Mouse (Mus musculus): ENCODE data around the gene Tprn. TPM values are rescaled to one million over a fixed set of nuclear protein-coding genes. Genes with fewer than 3 reads are reported as not detected.

Gene Tprn
- polyA plus RNA-seq, 1 experiment = 85.4 TPM

DNA sequence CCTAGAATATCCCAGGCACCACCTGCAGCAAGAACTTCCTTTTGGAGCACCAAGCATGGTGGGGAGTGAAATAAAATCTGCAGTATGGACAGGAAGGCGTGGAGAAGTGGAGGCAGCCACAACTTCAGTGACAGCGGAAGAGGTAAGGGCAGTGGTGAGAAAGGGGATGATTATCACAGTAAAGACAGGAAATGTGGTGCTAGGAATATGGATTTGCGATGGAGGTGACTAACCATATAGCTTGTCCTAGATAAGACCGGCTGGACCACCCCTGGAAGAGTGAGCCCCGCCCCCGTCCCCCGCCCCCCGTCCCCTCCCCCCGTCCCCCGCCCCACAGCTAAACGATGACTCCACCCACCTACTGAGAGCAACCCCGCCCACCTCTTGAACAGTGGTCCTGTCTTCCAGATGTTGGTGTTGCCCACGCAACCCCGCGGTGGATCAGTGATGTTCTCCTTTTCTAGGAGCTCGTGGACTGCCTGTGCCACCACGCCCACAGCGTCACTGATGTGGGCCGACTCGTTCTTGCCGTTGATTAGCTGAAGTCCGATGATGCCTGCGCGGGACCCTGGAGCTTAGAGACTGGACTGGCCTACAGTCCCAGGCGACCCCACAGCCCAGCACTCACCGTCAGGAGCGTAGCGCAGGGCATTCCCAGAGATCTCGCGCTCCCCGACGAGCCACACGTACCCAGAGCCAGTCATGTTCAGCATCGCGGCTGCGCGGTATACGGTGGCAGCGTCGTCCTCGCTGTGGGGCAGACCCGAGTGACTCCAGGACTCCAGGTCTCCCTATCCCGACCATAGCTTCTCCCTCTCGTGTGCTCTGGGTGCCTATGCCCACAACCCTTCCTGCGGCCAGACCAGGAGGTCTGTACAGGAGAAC is 42.5 kb downstream of the Tprn start:
- TF ChIP-seq POLR2A (IDR thresholded peaks at IDR 0.05; ENCODE audit: low read depth, low read length) (no peak), CTCF (conservative IDR thresholded peaks at IDR 0.05; ENCODE audit: insufficient read depth, insufficient read length, low read depth, low read length) (no peak)
- peak overlapping the region; percentile 42; the same call in 1 of the 2 replicates for H3K4me3 ChIP-seq (ENCODE audit: insufficient read depth, low read depth, low read length)
- H3K27me3 ChIP-seq (replicated peaks; ENCODE audit: control insufficient read depth, insufficient read depth, low read length) = no peaks in the 10 kb centered on the region
- H3K27ac ChIP-seq (ENCODE audit: insufficient read depth, low read depth, low read length) = no peak overlapping the region
- no peaks in the 10 kb centered on the region for H3K36me3 ChIP-seq (ENCODE audit: control insufficient read depth, insufficient read depth, low read length)
- H3K4me1 ChIP-seq (ENCODE audit: control insufficient read depth, insufficient read depth, low read length) = no peaks in the 10 kb centered on the region
- WGBS = 2% methylated on average over 45 of the region's 45 CpGs
- DNase-seq = no peak

DNA sequence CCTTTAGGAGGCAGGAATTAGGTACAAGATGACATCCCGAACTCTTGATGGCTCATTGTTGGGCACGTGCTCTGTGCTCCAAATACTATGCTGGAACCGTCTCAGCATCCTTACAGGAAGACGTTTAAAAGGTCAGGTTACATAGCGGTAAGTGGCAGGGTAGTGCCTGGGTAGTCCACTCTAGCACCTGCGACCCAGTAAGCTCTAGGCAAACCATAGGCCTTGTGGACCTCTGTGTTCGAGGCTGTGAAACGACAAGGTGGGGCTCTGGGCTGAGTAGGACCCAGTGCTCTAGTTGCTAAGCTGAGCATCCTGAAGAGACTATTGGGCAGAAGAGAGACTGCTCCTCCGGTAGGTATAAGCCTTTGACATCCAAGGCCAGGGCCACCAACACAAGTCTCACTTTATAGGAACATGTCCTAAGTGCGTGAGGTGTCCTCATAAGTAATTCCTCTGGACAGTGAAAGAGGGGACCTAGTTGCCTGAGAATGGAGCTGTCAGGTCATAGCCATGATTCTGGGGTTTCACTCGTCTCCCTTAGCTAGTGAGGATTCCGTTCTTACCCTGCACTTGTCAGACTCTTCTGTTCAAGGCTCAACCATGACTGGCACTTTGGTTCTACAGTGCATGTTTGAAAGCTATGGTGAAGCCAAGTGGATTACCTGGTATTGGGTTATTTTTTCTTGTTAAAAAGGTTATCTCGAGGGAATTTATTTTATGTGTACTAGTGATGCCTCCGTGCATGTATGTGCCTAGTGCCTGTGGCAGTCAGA is 43.4 kb downstream of the Tprn start:
- H3K4me3 ChIP-seq (ENCODE audit: insufficient read depth, low read depth, low read length) = no peak overlapping the region
- no peak for DNase-seq
- no peaks in the 10 kb centered on the region for H3K4me1 ChIP-seq (ENCODE audit: control insufficient read depth, insufficient read depth, low read length)
- no peaks in the 10 kb centered on the region for H3K27me3 ChIP-seq (replicated peaks; ENCODE audit: control insufficient read depth, insufficient read depth, low read length)
- H3K36me3 ChIP-seq (ENCODE audit: control insufficient read depth, insufficient read depth, low read length) = no peaks in the 10 kb centered on the region
- no peak for TF ChIP-seq POLR2A (IDR thresholded peaks at IDR 0.05; ENCODE audit: low read depth, low read length)
- no peak for TF ChIP-seq CTCF (conservative IDR thresholded peaks at IDR 0.05; ENCODE audit: insufficient read depth, insufficient read length, low read depth, low read length)
- WGBS = 51% methylated on average over 14 of the region's 14 CpGs
- no peak overlapping the region for H3K27ac ChIP-seq (ENCODE audit: insufficient read depth, low read depth, low read length)

DNA sequence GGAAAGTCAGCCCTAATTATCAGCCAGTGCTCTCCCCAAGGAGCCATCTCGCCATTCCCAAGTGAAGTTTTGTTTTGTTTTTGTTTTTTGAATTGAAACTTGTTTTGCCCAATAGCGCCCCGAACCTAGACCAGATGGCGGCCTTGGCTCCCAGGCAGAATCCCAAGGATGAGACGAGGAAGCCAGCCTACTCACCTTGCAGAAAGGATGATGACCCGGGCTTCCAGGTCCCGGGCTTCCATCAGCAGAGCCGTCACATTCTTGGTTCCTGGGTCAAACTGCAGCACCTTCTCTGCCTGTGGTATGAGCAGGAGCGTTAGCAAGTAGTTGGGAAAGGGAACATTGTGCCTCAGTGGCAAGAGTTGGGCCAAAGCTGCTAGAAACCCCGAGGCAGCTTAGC is 47.8 kb downstream of the Tprn start:
- Histone ChIP-seq H3K36me3 (ENCODE audit: control insufficient read depth, insufficient read depth, low read length) (no peaks in the 10 kb centered on the region), H3K27ac (ENCODE audit: insufficient read depth, low read depth, low read length) (no peak overlapping the region), H3K4me1 (ENCODE audit: control insufficient read depth, insufficient read depth, low read length) (no peaks in the 10 kb centered on the region), H3K27me3 (replicated peaks; ENCODE audit: control insufficient read depth, insufficient read depth, low read length) (0 out of 2 replicates have a peak, but pooled peaks cover 4% of the 10 kb centered on the region), H3K4me3 (ENCODE audit: insufficient read depth, low read depth, low read length) (no peak overlapping the region)
- DNase-seq = no peak
- 59% methylated on average over 10 of the region's 10 CpGs for WGBS
- no peak for TF ChIP-seq CTCF (conservative IDR thresholded peaks at IDR 0.05; ENCODE audit: insufficient read depth, insufficient read length, low read depth, low read length)

DNA sequence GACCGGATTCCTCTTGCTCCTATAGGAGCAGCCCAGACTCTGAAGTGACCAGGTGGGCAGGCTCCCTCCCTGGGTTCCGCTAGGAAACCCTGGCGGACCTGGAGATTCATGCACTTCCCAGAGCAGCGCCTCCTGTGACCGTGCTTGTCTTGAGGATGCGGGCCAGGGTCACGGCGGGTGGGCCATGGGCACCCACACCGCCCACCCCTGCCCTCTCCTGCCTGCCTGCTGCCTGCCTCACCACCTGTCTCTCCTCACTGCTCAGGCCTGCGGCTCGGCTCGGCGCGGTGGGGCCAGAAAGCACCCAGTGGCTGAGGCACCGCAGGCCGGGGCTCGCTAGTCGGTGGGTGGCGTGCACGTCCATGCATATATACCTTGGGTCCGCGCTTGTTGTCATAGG is 48.6 kb downstream of the Tprn start:
- Histone ChIP-seq H3K27me3 (replicated peaks; ENCODE audit: control insufficient read depth, insufficient read depth, low read length) (0 out of 2 replicates have a peak, but pooled peaks cover 4% of the 10 kb centered on the region), H3K4me3 (ENCODE audit: insufficient read depth, low read depth, low read length) (no peak overlapping the region), H3K27ac (ENCODE audit: insufficient read depth, low read depth, low read length) (no peak overlapping the region), H3K4me1 (ENCODE audit: control insufficient read depth, insufficient read depth, low read length) (no peaks in the 10 kb centered on the region), H3K36me3 (ENCODE audit: control insufficient read depth, insufficient read depth, low read length) (no peaks in the 10 kb centered on the region)
- no peak for DNase-seq
- TF ChIP-seq CTCF (conservative IDR thresholded peaks at IDR 0.05; ENCODE audit: insufficient read depth, insufficient read length, low read depth, low read length) (no peak), POLR2A (IDR thresholded peaks at IDR 0.05; ENCODE audit: low read depth, low read length) (no peak)
- 3% methylated on average over 22 of the region's 22 CpGs for WGBS

DNA sequence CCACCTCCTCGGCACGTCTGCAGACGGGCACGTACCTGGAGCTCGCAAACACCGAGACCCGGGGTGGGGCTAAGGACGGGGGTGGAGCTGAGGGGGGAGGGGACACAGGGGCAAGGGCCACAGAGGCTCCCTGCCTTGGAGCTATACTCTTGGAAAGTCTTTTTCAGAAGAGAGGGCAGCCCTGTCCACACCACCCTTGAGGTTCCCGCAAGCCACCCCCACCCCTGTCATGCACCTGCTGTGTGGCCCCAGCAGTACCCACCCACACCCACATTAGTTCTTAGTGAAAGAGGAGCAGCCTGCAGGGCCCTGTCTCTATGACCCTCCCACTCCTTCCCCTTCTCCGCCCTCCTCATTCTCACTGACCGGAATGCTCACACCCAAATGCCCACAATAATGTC is 49.1 kb downstream of the Tprn start:
- H3K36me3 ChIP-seq (ENCODE audit: control insufficient read depth, insufficient read depth, low read length) = no peaks in the 10 kb centered on the region
- no peaks in the 10 kb centered on the region for H3K4me1 ChIP-seq (ENCODE audit: control insufficient read depth, insufficient read depth, low read length)
- no peak overlapping the region for H3K27ac ChIP-seq (ENCODE audit: insufficient read depth, low read depth, low read length)
- TF ChIP-seq POLR2A (IDR thresholded peaks at IDR 0.05; ENCODE audit: low read depth, low read length) (no peak), CTCF (conservative IDR thresholded peaks at IDR 0.05; ENCODE audit: insufficient read depth, insufficient read length, low read depth, low read length) (no peak)
- 0 out of 2 replicates have a peak, but pooled peaks cover 4% of the 10 kb centered on the region for H3K27me3 ChIP-seq (replicated peaks; ENCODE audit: control insufficient read depth, insufficient read depth, low read length)
- DNase-seq = no peak
- no peak overlapping the region for H3K4me3 ChIP-seq (ENCODE audit: insufficient read depth, low read depth, low read length)
- WGBS = 5% methylated on average over 11 of the region's 11 CpGs

DNA sequence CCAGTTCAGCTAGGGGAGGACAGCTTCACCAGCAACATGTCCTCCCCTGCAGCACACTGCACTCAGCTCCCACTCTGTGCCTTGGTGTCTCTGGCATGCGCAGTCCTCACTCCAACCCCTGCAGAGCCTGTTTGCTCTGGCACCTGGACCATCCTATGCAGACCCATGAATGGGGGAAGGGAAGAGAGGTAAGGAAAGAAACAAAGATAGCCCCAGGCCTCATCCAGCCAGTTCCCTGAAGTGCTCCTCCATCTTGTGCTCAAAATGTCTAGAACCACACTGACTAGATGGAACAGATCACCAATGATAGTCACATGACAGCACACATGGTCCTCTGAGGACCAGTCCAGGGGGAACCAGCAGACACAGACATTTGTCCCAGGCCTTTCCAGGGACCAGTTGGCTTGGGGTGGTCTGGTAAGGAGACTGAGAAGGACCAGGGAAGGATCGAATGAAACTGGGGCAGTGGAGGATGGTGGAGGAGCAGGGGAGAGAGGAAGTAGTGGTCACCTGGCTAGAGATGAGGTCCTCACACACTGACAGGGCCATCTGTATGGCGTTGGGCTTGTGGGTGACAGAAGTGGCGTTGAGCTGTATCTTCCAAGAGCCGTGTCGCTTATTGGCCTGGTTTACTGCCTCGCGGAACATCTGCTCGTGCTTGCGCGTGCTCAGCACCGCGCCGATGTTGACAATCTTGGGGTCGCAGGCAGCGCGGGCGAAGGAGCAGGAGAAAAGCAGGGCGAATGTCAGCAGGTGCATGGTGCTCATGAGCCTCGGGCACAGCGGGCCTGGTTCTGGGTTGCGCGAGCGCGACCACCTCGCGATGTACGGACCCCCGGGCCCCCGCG is 55.9 kb downstream of the Tprn start:
- 6% methylated on average over 31 of the region's 31 CpGs for WGBS
- H3K27me3 ChIP-seq (replicated peaks; ENCODE audit: control insufficient read depth, insufficient read depth, low read length) = no peaks in the 10 kb centered on the region
- no peaks in the 10 kb centered on the region for H3K4me1 ChIP-seq (ENCODE audit: control insufficient read depth, insufficient read depth, low read length)
- H3K4me3 ChIP-seq (ENCODE audit: insufficient read depth, low read depth, low read length) = no peak overlapping the region
- TF ChIP-seq POLR2A (IDR thresholded peaks at IDR 0.05; ENCODE audit: low read depth, low read length) (no peak), CTCF (conservative IDR thresholded peaks at IDR 0.05; ENCODE audit: insufficient read depth, insufficient read length, low read depth, low read length) (no peak)
- no peaks in the 10 kb centered on the region for H3K36me3 ChIP-seq (ENCODE audit: control insufficient read depth, insufficient read depth, low read length)
- no peak overlapping the region for H3K27ac ChIP-seq (ENCODE audit: insufficient read depth, low read depth, low read length)
- DNase-seq = no peak
